Mouse (Mus musculus): ENCODE data around the gene Prph2.

DNA sequence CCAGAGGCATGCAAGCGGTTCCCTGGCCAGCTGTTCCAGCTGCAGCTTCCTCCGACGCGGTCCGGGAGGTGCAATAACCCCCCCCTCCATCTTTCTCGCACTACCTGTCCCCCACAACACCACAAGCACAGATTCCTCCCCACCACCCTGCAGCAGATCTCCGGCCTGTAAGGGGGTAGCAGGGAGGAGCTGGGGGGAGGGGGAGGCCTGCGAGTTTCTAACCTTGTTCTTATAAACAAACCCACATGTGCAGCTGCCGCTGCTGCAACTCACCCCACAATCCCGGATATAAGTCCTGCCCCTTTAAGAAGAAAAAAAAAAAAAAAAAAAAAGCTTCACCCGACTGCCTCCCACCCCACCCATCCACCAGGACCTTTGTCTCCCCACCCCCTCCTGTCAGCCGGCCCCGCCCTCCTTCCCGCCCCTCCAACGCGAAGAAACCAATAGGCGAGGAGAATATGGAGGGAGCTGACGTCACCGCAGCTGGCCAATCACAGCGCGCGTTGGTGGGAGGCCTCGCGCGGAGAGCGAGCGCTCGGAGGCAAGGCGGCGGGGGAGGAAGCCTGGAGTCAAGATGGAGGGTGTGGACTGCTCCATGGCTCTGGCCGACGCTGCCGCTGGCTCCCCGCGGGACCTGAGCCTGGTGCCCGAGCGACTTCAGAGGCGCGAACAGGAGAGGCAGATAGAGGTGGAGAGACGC lies 20.0 kb upstream of the Prph2 start, which contains the start of gene Tbcc:
- TF ChIP-seq POLR2A (IDR thresholded peaks at IDR 0.05; ENCODE audit: low read depth, low read length) (peak; percentile 92), CTCF (conservative IDR thresholded peaks at IDR 0.05; ENCODE audit: insufficient read depth, insufficient read length, low read depth, low read length) (no peak)

Measured in kidney, adult 2 months (tissue).